In the genomic region with DNA sequence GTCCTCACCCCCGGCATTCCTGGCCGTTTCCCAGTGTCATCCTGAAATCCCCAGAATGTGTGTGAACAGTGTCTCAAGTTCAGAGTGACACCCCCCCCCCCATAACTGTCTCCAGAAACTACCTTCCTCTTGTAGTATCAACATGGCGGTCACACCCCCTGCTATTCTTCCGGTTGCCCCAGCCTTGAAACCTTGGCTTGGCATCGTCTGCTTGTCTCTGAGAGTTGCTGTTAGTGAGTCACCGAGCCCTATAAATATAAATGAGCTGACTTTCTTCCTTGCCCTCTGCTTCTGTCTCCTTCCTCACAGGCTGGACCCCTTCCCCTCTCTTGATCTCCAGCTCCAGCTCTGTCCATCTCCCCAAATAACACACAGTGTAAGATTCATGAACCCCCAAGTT, we compare ENCODE assay signal across 13 mouse cellular contexts.
"Had no signal": no experiment of that assay in that cellular context is flagged by ENCODE, and none has a peak within 500 bp of the region (broad histone marks: within the 10 kb centered on the region; RNA-seq: fewer than 3 reads in every experiment).

No protein-coding gene starts in this region.

- DNase-seq: gastrocnemius, postnatal 14 days; gastrocnemius, postnatal 36 days; heart, adult 11 months; heart, adult 2 months; heart, postnatal 36 days; kidney, adult 11 months; kidney, adult 2 months; kidney, adult 9 months; kidney, postnatal 14 days; kidney, postnatal 36 days; layer of hippocampus, adult 9-11 months; layer of hippocampus, postnatal 36 days; left cerebral cortex, postnatal 4 days had no signal
